Mouse (Mus musculus): ENCODE results near the gene Scaf8.
"Not testable (repeated sequence)": the region's sequence is repeated elsewhere in the genome, so short reads cannot be mapped to it uniquely, and the experiment has no call there.

Gene Scaf8

DNA sequence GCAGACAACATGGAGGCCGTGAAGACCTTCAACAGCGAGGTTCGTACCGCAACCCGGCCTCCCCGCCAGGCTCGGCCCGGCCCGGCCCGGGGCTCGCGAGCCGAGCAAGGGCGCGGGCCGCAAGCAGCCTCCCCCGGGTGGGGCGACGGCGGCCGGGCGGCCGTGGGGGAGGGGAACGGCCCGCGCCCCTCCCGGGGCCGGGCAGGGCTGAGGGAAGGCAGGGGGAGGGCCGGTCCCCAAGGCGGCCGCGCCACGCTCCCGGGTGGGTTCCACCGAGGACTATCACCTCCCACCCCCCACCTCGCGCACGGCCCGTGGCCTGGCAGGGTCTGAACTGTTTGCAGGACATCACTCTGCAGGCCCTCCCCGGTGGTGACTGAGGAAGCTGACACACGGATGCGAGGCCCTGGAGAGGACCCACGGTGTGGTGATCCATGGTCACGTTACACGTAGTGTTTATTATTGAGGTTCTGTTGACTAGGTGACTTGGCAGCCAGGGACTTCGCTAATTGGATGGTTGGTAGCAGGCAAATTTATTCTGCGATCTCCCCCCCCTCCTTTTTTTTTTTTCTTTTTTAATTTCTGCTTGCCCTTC lies 705 bp downstream of the Scaf8 start:
- DNase-seq (ENCODE audit: low read depth, low spot score), result peak; percentile 59

DNA sequence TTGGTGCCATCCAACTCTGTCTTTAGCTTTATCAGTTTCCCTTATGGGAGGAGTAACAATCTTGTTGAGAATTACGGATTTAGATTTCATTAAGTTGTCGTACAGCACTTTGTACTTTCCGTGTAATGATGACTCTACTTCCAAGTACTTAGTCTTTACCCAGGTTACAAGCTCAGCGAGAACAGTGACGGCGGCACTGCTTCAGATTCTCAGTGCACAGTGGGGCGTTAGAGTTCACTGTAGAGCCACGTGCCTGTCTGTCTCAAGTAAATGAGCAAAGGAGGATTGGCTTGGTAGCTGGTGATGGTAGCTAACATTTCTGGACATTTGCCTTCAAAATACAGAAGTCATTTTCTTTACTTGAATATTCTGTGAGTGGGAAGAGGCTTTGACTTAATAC lies 6.2 kb downstream of the Scaf8 start:
- not testable (repeated sequence) for DNase-seq (ENCODE audit: low read depth, low spot score)

DNA sequence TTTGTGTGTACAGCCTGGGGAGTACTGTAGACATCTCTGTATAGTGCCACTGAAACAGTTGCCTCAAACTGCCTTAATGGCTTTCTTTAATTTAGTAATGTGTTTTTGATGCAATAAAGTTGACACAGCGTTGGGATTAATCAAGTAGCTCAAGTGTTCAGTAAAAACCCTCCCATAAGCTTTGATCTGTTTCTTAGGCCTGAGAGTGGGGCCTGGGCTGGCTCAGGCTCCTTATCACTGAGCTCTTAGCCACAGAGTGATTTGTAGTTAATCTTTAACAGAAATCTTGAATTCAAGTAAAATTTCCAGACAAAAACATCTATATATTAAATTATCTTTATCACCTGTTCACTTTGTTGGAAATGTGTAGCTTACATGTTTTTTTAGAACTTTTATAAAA lies 8.8 kb downstream of the Scaf8 start:
- not testable (repeated sequence) for DNase-seq (ENCODE audit: low read depth, low spot score)

DNA sequence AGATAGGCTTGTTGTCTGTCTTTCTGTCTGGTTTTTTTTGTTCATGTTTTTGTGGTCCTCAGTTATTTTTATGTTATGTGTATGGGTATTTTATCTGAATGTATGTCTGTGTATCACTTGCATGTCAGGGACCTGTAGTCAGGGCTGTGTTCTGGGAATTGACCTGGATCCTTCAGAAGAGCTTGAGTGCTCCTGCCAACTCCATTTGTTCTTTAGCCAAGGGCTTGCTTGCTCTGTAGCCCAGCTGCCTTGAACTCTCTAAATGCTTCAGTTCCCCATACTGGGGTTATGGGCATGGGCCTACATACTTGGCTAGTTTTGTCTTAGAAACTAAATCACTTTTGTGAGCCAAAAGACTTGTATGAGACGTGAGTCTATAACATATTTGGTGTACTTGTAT lies 13.9 kb downstream of the Scaf8 start:
- peak; percentile 43 for DNase-seq (ENCODE audit: low read depth, low spot score)

DNA sequence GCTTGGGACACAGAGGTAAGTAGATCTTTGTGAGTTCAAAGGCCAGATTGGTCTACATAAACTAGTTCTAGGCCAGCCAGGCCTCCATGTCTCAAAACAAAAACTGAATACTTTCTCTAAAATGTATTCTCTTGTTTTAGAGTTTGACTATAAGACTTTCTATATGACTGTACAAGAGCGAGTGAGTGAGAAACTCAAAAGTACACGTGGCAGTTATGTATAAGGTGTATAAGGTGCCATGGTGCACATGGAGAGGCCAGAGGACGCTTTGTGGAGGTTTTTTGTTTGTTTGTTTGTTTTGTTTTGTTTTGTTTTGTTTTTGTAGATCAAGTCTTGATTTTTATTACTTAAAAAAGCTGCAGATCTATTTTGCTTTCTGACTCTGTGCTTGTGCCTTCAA lies 15.0 kb downstream of the Scaf8 start:
- DNase-seq (ENCODE audit: low read depth, low spot score), result no peak

DNA sequence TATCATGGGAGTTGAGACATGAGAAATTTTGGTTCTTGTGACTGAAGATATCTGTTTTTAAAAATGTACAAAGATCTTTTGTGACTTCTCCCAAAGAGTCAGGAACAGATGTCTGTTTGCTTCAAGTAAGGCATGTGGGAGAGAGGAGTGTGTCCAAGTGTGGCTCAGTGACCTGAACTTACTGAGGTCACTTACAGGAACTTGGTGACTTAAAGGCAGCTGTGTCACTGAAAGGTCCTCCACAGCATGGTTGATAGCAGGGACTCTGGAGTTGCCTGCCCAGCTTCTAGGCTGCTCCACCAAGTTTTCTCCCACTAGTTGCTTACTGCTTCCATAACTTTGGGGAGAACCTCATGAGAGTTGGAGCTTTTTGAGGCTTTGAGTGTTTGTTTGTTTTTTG lies 20.6 kb downstream of the Scaf8 start:
- DNase-seq (ENCODE audit: low read depth, low spot score), result no peak

DNA sequence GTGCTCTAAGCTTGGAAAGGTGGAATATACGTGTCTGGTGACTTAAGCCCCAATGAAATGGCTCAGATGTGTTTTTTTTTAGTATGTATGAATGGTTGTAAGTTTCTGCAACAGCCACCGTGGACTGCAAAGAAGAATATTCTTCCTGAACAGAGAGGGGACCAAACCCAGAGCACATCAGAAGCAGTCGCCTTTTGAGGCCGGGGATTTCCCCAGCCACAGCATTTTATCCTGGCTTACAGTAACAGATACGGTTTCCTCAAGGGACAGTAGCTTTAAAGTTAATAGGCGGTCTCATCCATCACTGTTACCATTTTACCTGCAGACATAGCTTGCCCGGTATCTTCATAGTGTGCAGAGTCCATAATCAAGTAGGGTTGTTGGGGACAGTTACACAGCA lies 21.4 kb downstream of the Scaf8 start:
- no peak for DNase-seq (ENCODE audit: low read depth, low spot score)

DNA sequence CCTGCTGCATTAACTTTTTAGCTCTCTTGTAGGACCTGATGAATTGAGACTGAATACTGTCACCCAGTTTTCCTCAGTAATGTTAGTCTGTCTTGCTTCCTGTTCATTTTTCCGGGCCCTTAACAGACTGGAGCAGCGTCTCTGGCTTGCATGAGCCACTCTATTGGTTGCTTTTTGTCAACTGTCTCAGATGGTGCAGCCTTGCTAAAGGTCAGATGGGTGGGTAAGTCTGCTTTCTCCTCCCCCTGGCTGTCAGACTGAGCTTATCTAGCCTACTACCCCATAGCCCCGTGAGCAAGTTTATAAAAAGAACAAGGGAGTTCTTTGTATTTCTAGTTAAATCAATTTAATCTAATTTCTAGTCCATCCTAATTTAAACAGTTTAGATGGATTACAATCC lies 23.6 kb downstream of the Scaf8 start:
- no peak for DNase-seq (ENCODE audit: low read depth, low spot score)

DNA sequence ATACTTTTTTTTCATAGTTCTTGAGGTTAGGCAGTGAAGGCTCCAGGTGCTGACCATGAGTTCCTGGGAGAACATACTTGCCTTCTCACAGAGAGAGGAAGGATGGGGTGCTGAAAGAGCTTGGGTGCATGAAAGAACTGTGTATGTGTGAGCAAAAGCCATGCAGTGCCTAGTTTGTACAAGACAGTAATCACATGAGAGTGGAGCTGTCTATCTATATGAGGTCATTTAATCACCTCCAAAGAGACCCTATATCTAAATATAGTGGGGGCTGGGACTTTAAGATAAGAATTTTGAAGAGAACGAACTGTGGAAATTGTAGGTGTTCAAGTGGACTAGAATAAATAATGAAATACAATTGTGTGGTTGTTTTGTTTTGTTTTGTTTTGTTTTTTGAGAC lies 25.3 kb downstream of the Scaf8 start:
- no peak for DNase-seq (ENCODE audit: low read depth, low spot score)

DNA sequence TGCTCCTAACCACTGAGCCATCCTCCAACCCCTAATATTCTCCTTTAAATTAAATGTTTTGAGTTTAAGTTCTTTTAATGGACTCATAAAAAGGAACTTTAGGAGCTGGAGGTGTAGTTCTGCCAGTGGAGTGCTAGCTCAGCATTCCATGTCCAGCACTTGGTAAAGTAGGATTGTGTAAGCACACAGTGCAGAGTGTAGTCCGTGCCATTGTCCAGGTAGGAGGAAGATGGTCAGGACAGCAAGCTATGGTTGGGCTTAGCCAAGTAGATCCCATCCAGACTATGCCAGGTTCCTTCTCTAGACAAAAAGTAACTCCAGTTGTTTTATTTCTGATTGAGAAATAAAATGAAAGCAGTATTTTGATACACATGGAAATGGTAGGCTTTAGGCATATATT lies 34.1 kb downstream of the Scaf8 start:
- DNase-seq (ENCODE audit: low read depth, low spot score), result no peak

DNA sequence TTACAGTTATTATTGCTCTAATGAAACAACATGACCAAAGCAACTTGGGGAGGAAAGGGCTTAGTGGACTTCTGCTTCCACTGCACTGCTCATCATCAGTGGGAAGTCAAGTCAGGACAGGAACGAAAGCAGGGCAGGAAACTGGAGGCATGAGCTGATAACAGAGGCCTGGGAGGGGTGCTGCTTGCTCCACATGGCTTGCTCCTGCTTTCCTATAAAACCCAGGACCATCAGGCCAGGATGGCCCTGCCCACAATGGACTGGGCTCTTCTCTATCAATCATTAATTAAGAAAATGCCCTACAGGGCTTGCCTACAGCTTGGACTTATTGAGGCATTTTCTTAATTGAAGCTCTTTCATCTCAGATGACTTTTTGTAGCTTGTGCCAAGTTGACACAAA lies 34.8 kb downstream of the Scaf8 start:
- no peak for DNase-seq (ENCODE audit: low read depth, low spot score)

DNA sequence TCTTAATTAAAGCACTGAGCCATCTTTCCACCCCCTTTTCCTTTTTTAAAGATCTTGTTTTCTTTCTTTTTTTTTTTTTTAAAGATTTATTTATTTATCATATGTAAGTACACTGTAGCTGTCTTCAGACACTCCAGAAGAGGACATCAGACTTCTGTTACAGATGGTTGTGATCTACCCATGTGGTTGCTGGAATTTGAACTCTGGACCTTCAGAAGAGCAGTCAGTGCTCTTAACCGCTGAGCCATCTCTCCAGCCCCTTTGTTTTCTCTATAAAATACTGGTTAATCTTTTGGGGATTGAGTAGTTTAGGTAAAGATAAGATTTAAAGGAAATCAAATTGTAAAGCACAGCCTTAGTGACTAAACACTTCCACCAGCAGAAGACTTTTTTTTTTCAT lies 35.9 kb downstream of the Scaf8 start:
- DNase-seq (ENCODE audit: low read depth, low spot score), result not testable (repeated sequence)

DNA sequence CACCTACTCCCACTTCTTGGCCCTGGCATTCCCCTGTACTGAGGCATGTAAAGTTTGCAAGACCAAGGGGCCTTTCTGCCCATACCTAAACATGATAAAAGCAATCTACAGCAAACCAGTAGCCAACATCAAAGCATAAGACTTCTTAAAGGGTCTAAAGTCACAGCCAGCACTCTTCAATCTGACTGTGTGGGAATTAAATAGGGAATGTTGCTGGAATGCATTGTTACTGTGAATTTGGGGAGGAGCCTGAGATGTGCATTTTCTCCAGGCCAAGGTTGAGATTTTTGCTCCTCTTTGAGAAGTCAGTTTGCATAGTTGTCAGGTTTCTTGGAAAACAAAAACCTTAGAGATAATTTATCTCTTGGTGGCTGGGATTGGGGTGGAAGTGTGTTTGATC lies 36.4 kb downstream of the Scaf8 start:
- DNase-seq (ENCODE audit: low read depth, low spot score), result no peak

DNA sequence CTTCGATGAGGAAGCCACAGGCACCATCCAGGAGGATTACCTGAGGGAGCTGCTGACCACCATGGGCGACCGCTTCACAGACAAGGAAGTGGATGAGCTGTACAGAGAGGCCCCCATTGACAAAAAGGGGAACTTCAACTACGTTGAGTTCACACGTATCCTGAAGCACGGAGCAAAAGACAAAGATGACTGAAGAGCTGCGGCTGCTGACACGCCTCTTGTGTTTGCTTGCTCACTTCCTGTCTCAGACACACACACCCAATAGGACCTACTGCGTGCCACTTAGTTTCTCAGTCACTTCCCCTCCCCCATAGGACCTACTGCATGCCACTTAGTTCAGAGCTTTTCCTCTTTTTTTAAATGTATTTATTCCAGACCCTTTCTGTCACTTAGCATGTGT lies 41.4 kb downstream of the Scaf8 start:
- not testable (repeated sequence) for DNase-seq (ENCODE audit: low read depth, low spot score)

DNA sequence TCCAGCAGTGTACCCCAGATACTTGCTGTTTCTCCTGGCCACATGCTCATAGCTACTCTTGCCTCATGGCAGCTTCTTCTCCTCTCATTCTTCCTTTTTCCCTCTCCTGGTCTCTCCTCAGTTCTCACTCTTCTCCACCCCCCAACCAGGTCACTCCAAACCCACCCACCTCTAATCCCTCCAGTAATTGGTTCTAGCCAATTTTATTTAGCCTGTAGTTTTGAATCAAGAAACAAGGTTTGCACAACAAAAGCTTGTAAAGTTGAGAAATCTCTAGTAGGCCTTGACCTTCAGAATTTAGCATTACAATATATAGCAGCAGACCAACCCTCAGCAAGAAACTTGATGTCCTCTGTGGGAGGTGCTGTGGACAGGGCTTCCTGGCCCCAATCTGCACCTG lies 42.2 kb downstream of the Scaf8 start:
- no peak for DNase-seq (ENCODE audit: low read depth, low spot score)

DNA sequence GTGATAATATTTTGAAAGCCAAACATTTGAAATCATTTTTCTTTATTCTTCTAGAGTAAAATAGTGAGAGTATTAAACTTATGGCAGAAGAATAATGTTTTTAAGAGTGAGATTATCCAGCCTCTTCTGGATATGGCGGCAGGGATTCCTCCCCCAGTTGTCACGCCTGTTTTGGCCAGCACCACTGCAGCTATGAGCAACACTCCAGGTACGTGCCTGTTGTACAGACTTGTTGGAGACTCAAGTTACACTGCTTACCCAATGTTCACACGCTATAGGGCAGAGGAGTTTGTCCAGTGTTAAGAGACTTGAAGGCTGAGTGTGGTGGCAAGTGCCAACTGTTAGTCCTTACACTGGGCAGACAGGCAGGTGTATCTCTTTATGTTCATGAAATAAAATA lies 48.1 kb downstream of the Scaf8 start:
- no peak for DNase-seq (ENCODE audit: low read depth, low spot score)

DNA sequence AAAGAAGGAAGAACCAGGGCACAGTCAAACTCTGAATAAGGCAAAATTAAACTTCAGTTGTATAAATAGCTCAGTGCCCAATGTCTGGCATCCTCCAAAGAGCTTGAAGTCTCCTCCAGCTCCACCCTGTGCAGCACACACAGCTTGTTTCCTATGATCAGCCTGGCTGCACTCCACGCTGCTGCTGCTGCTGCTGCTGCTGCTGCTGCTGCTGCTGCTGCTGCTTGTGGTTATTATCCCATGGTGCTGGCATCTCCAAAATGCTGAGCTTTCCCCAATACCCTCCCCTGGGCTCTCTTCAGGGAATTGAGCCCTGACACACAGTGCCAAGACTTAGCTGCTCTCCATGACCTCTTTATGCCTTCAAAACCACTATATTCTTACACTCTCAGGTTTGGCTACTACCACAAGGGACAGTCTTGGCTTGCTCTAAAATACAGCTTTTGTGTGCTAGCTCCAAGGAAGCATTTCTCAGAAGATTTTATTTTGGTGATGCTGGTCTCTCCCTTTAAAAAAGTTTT lies 65.7 kb downstream of the Scaf8 start:
- DNase-seq (ENCODE audit: low read depth, low spot score), result peak; percentile 36

DNA sequence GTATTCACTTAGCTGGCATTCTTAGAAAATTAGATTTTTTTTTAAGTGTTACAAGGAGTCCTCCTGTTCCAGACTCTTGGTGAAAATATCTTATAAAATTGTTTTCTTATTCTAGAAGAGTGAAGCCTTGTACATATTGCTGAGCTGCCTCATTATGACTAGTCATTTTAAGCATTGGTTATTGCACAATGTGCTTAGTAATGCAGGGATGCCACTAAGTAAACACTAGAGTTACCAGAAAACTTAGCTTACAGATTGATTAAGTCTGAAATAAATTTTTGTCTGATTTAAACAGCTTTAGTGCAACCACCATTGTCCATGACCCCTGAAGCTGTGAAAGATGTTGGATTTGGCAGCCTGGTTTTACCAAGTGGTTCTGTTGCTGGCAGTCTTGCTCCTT lies 80.7 kb downstream of the Scaf8 start:
- not testable (repeated sequence) for DNase-seq (ENCODE audit: low read depth, low spot score)

DNA sequence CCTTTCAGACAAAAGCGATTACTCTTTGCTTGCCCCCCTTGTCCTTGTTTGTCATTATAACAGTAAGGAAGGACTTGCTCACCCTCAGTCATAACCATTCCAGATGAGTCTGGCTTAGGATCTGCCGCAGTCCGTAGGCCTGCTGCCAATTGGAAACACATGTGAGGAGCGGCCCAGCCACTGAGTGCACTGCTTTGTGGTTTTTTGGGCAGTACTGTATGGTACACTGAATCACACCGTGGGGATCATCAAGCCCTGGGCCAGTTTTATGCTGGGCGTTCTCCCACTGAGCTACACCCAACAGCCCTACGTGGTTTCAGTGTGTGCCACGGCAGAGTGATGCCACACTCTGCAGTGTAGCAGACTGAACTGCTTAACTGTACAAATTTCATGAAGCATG lies 85.6 kb downstream of the Scaf8 start:
- DNase-seq (ENCODE audit: low read depth, low spot score), result no peak

DNA sequence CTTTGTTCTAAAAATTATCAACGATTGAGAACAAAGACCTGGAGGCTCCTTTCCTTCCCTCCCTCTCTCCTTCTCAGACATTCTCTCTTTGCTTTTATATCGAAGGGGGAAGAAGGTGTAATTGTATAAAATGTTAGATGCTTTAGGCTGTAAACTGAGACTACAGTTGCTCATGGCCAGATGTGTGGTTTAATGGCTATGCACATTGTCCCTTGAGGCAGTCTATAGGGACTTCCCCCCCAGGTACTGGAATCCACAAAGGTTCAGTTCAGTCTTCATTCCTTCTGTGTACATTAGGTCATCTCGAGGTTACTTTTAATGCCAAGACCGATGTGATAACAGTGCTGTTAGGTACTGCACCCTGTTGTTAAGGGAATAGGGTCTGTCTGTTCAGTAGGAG lies 89.1 kb downstream of the Scaf8 start:
- no peak for DNase-seq (ENCODE audit: low read depth, low spot score)

DNA sequence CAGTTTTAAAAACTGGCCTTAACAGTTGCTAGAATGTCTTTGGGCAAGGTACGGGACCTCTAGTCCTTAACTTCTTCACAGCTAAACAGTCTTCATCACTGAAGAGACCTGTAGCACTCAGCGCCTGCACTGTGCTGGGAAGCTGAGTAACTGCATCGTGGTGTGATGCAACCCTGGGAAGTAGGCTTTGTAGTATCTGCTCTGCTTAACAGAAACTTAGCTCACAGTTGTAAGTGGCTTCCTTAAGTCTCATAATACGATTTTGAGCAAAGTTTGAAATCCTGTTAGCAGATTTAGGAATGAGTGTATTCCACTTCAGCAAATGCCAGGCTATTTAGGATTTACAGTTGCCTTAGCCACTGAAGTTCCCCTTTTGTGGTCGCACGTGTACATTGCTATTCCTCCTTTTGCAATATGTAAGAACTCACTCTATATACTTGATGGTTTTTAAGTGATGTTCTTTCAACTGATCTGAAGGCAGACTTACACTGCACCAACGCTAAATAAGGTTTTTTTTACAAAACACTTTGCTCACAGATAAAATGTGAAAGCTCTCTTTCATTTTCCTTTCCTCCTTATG lies 90.1 kb downstream of the Scaf8 start:
- DNase-seq (ENCODE audit: low read depth, low spot score), result no peak

DNA sequence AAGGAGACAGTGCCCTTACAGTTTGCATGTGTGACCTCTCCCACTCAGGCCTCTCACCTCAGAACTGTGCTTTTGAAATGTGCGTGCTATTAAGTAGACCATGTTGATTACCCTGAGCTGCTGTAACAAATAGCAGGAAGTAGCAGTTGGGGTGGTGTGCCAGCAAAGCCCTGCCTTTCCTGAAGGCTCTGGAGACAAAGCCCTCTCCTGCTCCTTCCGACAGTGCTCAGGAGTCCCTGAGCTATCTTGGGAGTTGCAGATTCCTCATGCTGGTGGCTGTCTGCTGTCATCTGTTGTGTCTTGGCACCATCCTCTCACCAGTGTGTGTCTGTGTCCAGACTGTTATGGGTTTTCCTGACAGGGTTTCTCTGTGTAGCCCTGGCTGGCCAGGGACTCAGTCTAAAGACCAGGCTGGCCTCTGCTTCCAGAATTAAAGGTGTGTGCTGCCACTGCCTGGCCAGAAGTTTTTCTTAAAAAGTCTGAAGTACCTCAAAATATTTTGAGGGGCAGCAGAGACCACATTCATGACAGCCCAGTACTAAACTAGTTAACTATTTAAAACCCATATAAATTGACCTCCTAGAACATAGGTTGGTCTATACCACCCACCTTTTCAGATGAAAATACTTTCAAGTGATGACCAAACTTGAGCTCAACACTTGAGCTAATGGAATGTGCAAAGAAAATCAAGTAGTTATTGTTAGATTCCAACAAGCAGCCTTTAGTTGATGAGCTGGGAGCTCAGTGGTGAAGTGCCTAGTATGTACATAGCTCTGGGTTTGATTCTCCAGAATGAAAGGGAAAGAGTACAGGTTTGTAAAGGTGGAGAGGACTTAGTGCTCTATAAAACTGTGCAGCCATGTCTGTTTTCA lies 92.0 kb downstream of the Scaf8 start:
- peak; percentile 84 for DNase-seq (ENCODE audit: low read depth, low spot score)

Data from brain, adult 2 months (tissue).